Mouse (Mus musculus) liver, embryonic 14.5 days (tissue): ENCODE results near the gene Acacb.

ENCODE experiments used
- CTCF ChIP-seq: IDR thresholded peaks from 2 replicates; pipeline ENCODE4 v1.5.1; 2016; ENCODE audit warnings: antibody characterized with exemption, low read depth, control low read depth
- EP300 ChIP-seq: IDR thresholded peaks from 2 replicates; pipeline ENCODE4 v1.6.1; 2016; ENCODE audit warnings: antibody characterized with exemption, low read depth

GRCm38 (mm10) chr5:114147043-114147972 is 973 bp downstream of the Acacb start:
- TF ChIP-seq CTCF (no peak), EP300 (no peak)
